Mouse (Mus musculus) left cerebral cortex, postnatal 14 days (tissue): ENCODE data around the gene Cd164l2. TPM values are rescaled to one million over a fixed set of nuclear protein-coding genes. Genes with fewer than 3 reads are reported as not detected.
A peak's percentile ranks its signal among the peaks of the same experiment; 100 is the strongest.

ENCODE experiments used
- DNase-seq, 2 experiments: peaks; one replicate each; pipeline ENCODE4 v3.0.0; 2021 to 2022; ENCODE audit warnings: low spot score in 2 of 2, mixed read lengths in 1 of 2
- intact Hi-C: fragments of 180-260 bp; cut with DNase I; formaldehyde crosslinking; loops from one replicate; pipeline ENCODE4 v1.15.1; 2025
- total RNA-seq, 2 experiments: library from RNA; stranded (reverse); gene quantifications; 2 replicates each; pipeline ENCODE4 v1.2.3; 2021

The Cd164l2 gene
- total RNA-seq, 2 experiments from 2014 or later = 2.4 to 4.1 TPM

DNA sequence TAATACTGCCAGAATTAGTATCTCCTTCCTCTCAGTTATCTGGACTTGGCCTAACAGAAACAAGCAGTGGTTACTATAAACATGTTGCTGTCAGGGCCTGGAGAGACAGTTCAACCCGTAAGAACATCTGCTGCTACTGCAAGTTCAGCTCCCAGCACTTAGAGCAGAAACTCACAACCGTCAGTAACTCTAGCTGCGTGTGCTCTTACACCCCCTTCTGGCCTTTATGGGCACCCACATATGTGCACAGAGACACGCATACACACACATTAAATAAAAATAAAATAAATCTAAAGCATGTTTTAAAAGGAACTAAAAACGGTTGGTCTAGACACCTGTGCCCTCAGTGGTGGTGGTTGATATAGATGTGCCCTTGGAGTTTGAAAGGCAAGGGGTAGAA is 25.1 kb upstream of the Cd164l2 start:
- no peak for DNase-seq
- intact Hi-C loops = no loop called here

DNA sequence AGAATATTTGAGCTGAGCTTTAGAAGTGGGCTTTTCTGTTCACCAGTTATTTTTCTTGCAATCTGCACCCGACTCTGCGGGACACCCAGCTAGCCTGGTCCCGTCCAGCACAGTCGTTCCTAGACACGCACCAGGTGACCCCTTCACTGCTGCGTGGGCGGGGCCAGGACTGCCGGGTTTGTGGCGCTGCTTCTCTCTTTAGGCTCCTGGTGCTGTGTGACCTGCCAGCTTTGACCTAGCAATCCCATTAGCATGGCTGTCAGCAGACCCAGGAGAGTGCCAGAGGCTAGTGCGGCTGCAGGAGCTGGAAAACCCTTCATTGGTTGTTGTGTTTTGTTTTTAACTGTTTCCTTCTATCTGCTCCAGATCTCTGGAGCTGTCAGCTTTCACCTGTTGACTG is 22.5 kb upstream of the Cd164l2 start:
- no peak for DNase-seq
- intact Hi-C loops = no loop called here

DNA sequence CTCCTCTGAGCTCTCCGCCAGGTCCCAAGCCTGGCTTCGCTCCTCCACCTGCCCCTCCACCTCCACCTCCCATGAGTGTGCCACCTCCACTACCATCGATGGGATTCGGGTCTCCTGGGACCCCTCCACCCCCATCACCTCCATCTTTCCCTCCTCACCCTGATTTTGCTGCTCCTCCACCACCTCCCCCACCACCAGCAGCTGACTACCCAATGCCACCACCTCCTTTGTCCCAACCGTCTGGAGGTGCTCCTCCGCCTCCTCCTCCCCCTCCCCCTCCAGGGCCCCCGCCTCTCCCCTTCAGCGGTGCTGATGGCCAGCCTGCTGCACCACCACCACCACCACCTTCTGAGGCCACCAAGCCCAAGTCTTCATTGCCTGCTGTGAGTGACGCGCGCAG is 17.4 kb upstream of the Cd164l2 start:
- no peak for DNase-seq
- intact Hi-C loops = loop anchor here (10.0 kb wide), 1 partner anchor 60 kb away; the partner anchor contains the start of gene Wasf2

DNA sequence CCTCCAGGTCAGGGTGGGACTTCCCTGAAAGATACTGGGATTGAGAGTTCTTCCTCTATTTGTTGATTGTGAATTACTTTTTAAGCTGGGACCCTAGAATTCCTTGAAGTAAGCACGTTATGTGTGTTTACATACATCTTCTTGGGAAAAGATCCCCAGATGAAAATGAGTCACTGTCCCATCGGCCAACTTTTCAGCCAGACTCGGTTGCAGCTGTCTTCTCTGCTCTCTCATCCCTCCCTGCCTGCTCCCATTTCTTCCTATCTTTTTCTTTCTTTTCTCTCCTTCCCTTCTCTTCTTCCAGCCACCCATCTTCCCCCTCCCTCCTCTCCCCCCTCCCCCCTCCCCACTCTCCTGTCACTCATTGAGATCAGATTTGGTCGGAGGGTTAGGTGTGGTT is 16.9 kb upstream of the Cd164l2 start:
- intact Hi-C loops = loop anchor here (10.0 kb wide), 1 partner anchor 60 kb away; the partner anchor contains the start of gene Wasf2
- no peak for DNase-seq

DNA sequence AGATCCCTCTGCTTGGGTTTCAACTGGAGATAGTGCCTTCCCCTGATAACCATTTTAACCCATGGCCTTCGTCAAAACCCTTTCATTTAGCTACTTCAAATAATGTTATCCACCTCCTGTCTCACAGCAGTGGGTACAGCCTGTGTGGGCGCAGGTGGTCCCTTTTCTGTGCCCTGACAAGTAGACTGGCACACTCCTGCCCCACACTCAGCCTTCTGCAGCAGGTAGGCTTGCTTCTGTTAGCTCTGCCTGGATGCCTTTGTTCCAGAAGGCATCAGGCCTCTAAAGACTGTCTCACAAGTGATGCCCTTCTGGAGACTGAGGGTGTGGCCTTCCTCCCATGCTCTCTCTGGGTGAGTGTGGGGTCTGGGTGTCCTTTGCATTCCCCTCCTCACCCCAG is 15.8 kb upstream of the Cd164l2 start:
- no peak for DNase-seq
- intact Hi-C loops = loop anchor here (10.0 kb wide), 1 partner anchor 61 kb away; the partner anchor contains the start of gene Wasf2

DNA sequence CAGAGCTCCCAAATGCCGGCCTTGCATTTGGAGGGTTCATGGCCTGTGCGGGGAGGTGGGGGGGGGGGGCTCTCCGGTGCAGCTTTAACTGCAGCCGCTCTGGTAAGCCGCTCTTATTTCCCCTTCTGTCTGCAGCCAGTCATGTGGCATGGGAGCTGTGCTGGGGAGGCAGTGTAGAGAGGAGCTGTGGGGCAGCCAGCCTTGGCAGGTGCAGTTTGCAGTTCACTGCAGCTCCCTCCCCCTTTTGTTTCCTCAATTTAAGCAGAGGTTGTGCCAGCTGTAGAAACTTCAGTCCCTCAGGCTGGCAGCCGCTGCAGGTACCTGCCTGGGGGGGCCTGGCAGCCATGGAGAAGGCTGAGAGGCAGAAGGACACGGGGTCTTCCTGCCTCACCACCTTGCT is 15.1 kb upstream of the Cd164l2 start:
- intact Hi-C loops = loop anchor here (10.0 kb wide), 1 partner anchor 62 kb away; the partner anchor contains the start of gene Wasf2
- no peak for DNase-seq

DNA sequence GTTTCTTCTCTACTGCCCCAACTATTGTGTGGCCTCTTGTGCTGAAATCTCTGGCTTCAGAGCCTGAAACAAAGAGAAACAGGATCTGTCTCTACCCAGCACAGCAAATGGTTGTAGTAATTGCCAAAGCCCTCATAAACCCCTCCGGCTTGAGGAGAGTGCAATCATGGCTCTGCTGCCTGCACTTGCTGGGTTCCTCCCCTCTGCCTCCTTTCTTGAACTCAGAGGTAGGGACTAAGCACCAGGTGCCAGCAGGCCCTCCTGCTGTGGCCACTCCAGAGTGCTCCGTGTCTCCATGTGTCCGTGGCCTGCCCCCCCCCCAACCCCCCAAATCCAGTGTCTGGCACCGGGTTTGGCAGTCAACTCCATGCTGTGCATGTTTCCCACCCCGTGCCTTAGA is 14.6 kb upstream of the Cd164l2 start:
- intact Hi-C loops = loop anchor here (10.0 kb wide), 1 partner anchor 63 kb away; the partner anchor contains the start of gene Wasf2
- no peak for DNase-seq

DNA sequence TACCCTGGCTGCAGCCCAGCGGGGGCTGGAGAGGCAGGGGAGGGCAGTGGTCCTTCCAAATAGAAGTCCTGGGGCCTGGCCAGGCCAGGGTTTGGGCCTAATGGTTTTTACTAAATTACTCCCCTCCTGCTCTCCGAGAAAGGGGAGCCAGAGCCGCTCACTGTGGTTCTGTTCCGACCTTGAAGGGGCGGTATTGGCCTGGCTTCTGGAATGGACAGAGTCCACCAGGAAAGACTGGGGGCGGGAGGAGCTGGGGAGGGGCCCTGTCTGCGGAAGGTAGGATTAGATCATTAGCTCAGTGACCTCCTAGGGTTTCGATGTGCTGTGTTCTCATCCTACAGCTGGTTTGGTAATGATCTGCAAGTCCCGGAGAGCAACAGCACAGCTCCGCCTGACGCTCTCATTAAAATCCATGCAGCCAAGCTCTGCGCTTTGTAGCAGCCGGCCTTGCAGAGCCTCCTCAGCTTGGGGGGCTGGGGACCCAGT is 14.1 kb upstream of the Cd164l2 start:
- intact Hi-C loops = loop anchor here (10.0 kb wide), 1 partner anchor 63 kb away; the partner anchor contains the start of gene Wasf2
- DNase-seq = no peak

DNA sequence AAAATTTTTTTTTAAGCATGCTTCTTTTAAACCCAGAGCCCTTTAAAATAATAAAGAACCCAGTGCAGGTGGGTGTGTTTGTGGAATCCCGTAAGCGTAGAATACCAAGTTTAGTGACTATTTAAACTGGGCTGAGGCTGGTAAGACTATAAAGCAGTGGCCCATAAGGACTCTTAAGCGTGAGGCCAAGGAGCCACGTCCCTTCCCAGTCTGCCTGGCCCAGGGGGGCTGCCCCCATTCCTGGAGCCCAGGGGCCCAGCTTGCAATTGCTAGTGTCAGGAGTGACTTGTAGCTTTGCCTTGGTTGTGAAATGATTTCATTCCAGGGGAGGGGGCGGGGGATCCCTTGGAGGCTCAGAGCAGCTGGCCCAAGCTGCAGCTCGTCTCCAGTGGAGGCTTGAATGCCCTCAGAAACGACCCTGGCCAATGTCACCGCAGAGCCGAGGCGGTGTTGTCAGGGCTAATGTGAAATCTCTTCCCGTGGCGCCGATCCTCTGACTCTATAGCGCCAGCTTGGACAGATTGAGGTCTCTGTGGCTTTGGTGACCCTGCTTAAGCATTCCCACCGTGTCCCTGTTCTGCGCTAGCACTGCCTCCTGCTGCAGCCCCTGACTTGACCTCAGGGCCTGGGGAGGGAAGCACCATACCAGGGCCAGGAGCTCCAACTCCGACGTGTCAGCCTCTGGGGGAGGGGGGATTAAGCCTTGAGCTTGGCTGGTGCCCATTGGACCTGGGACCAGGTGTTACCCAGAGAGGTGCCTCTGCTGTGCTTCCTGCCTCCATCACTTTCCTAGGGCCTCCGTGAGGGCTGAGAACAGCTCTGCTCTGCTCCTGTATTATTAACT is 13.4 kb upstream of the Cd164l2 start:
- DNase-seq = no peak
- intact Hi-C loops = loop anchor here (10.0 kb wide), 1 partner anchor 64 kb away; the partner anchor contains the start of gene Wasf2

DNA sequence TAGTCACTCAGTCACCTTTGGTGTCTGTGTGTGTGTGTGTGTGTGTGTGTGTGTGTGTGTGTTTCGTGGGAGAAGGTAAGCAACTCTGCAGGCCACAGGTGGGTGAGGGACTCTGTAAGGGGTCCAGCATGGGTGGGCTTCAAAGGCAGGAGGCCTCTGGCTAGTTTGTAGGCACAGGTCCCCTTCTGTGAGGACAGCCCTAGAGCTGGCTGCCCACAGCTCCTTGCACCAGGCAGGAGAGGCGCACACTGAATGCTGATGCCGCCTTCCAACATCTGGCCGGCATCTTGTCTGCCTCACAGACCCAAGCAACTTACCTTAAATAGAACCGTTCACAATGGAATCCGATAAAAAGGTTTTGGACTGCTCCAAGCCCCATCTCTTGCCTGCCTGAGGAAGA is 12.2 kb upstream of the Cd164l2 start:
- intact Hi-C loops = loop anchor here (10.0 kb wide), 2 partner anchors 65 to 255 kb away; partner anchors contain the start of gene Wasf2
- no peak for DNase-seq

DNA sequence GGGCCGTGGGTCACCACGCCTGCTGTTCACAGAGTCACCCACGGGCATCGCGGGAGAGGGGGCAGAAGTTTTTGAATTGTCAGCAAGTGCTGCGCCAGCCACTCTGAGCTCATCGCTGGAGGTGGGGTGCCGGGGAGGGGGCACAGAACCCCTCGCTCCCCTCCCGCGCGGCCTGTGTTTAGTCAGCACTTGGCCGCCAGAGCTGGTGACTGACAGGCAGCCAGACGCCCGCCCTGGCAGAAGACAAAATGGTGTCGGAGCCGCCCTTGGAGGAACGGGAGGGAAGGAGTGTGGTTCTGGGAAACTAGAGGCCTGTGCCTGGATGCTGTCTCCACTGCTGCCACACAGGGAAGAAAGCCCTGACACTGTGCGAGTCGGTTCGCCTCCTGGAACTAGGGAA is 11.6 kb upstream of the Cd164l2 start:
- intact Hi-C loops = loop anchor here (10.0 kb wide), 1 partner anchor 254 kb away; no protein-coding TSS in a partner anchor
- peak in 1 of 2 experiments; percentile 56 for DNase-seq

DNA sequence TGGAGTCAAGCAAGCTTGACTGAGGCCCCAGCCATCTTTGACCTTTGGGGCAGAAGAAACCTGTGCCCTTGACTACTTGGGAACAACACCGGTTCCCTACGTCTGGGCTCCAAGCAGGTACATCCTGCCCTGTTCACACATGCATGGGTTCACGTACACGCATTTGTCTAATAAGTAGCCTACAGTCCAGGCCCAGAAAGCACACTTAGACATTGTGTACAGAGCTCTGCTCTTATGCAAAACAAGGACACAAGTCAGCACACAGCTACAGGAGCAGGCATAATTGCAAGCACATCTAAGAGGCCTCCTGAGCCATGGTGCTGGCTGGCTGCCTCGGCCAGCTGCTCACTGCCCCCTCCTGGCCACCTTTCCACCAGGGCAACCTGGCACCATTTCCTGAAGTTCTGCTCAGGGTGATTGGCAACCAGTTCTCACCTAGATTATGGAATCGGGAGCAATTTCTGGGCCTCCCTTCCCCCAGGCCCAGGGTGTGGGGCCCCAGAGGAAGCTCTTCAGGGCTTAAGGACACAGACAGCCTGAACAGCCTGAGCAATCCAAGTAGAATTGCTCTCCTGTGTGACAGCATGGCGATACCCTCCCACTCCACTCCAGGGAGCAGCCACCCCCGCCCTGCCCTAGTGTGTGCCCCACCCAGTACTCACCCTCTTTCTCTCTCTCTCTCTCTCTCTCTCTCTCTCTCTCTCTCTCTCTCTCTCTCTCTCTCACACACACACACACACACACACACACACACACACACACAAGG is 10.7 kb upstream of the Cd164l2 start:
- intact Hi-C loops = loop anchor here (10.0 kb wide), 1 partner anchor 254 kb away; no protein-coding TSS in a partner anchor
- peak; percentile 52 to 64 for DNase-seq

DNA sequence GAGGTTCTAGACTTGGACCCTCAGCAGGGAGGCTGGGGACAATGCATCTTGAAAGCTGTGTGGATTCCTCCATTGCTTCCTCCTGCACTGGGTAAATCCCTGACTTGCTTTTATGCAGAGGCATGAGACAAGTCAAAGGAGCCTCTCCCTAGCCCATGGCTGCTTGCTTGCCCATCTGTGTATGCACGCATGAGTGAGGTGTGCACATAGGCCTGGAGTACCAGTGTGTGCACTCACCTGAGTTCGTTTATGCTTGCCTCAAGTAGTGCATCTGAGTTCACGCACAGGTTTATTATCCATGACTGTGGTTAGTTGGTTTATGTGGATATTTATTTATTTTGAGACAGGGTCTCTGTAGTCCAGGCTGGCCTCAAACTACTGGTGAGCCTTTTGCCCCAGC is 9.7 kb upstream of the Cd164l2 start:
- DNase-seq = no peak
- intact Hi-C loops = loop anchor here (10.0 kb wide), 1 partner anchor 253 kb away; no protein-coding TSS in a partner anchor

DNA sequence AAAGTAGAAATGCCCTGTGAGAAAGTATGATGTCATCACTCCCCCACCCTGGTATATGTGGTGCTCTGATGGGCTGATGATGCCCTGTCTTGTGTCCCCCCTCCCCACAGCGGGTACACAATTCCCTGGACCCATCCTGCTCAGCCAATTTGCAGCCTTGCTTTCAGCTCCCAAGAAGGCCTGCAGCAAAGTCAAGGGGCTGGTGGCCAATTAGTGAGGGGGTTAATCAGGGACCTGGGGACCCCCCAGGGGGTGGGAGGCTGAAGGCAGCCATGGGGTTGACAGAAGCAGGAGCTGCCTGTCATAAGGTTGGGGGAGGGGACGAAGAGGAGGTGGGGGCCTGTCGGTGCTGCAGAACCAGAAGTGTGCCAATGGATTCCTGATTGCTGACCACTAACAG is 8.3 kb upstream of the Cd164l2 start:
- intact Hi-C loops = loop anchor here (10.0 kb wide), 1 partner anchor 251 kb away; no protein-coding TSS in a partner anchor
- DNase-seq = no peak

DNA sequence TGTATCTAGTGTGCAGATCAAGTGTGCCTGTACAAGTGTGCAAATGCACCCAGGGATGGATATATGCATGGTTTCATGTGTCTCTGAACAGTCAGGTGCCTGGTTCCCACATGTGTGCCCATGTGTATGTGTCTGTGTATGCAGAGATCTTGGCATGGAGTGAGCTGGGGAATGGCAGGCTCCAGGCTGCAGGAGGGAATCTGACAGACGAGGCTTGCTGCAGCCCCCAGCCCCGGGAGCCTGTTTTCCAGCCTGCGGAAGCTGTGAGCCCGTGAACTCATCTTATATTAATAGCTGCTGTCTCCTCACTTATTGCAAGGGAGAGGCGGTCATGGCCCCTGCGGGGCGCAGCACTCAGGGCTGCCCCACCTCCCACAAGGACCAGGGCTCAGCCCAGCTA is 7.6 kb upstream of the Cd164l2 start:
- intact Hi-C loops = loop anchor here (10.0 kb wide), 1 partner anchor 250 kb away; no protein-coding TSS in a partner anchor
- DNase-seq = no peak

DNA sequence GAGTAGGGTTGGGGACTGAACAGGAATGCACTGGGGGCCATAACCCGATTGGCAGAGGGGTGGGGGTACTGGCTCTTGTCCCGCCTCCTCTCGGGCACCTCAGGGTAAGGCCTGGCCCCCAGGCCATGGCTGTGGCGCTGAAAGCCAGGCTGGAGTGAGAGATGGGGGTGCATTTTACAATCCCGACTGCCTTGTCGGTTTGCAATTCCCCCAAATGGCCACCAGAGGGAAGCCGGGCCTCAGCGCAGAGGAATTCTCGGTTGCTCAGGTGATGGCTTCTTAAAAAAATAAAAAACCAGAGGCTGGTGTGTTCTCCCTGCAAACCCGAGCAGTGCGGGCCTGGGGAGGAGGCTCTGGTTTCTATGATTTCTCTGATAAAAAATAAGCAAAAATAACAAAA is 2.6 kb upstream of the Cd164l2 start:
- intact Hi-C loops = loop anchor here (10.0 kb wide), 1 partner anchor 245 kb away; no protein-coding TSS in a partner anchor

DNA sequence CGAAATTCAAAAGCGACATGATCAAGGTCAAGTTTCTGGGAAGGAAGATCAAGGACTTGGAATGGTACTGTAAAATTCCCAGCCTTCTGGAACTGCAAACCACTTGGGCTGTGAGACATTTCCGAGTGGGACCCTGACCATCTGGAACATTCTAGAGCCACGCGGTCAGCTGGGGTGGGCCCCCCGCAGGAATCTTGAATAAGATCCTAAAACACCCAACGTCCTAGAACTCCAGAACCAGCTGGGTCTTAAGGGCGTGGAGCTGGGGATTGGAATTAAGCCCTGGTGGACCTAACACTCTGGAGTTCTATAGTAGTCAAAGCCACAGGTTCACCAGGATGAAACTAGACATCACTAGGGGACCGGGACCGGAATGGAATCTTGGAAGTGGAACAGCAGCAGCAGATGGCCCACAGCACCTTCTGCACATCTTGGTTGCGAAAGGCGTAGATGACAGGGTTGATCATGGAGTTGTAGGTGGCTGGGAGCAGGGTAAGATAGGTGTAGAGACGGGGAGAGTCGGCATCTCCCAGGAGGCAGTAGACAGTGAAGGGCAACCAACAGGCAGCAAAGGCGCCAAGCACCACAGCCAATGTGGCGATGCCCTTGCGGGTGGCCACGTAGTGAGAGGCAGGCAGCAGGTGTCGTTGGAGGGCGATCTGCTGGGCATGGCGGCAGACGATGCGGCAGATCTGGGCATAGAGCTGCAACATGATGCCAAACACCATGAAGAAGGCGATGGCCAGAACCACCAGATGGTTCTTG is 1.7 kb upstream of the Cd164l2 start:
- DNase-seq = no peak
- intact Hi-C loops = loop anchor here (10.0 kb wide), 1 partner anchor 265 kb away; no protein-coding TSS in a partner anchor

More for the DNA sequence above, 2.6 kb upstream of the Cd164l2 start:
- DNase-seq = peak; percentile 70

DNA sequence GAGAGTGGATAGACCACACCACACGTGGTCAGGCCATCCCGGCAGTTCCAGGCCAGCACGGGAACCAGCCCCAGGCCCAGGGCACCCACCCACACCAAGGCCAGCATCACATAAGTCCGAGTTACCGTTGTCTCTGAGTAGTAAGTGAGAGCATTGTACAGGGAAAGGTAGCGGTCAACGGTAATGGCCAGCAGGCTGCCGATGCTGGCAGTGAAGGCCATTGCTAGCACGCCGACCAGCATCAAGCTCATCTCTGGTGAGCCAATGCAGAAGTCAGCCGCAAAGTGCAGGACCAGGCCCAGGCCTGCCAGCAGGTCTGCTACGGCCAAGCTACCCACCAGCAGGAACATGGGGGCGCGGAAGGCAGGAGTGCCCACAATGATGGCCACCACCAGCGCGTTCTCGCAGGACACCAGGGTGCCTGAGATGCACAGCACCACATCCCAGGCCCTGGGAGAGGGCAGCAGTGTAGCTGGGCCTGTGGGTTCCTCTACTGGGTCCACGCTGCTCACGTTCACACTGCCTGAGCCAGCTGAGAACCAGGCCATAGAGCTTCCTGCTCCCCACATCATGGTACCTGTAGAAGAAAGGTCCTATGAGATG is 1.0 kb upstream of the Cd164l2 start:
- intact Hi-C loops = loop anchor here (10.0 kb wide), 1 partner anchor 266 kb away; no protein-coding TSS in a partner anchor

More for the DNA sequence above, 1.0 kb upstream of the Cd164l2 start:
- no peak for DNase-seq
